Mouse (Mus musculus) urinary bladder, postnatal 10 days (tissue): Measurements from ENCODE around the gene Dab1.

Source experiments
- DNase-seq: peaks from one replicate; pipeline ENCODE4 v3.0.0; 2022; ENCODE audit warnings: low spot score

Dab1 gene

DNA sequence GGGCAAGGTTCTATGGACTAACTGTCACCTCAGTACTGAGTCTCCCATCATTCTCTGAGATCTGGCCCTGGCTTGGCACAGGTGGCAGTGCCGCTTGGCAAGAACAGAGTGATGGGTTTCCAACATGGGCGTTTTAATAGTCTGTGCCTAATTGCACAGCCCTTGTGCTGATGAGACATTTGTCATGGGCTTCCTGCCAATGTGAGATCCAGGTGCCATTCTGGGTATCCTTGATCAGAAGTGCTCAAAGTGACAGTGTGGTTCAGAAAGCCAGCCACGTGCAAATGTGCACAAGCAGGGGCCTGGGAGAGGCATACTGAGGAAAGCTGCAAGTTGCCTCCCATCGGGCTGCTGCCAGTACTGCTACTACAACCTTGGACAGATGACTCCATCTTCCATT lies 203.5 kb downstream of the Dab1 start:
- no peak for DNase-seq

- no peak for DNase-seq
These were observed 219.2 kb downstream of the Dab1 start for GRCm38 (mm10) chr4:103838377-103838776.

GRCm38 (mm10) chr4:103839541-103839940 lies 220.4 kb downstream of the Dab1 start:
- DNase-seq, result no peak

GRCm38 (mm10) chr4:103841126-103841525 lies 222.0 kb downstream of the Dab1 start:
- DNase-seq, result no peak

GRCm38 (mm10) chr4:103844635-103845034 lies 225.5 kb downstream of the Dab1 start:
- DNase-seq, result no peak

- DNase-seq, result no peak
These were observed 238.0 kb downstream of the Dab1 start for GRCm38 (mm10) chr4:103857173-103857572.

DNA sequence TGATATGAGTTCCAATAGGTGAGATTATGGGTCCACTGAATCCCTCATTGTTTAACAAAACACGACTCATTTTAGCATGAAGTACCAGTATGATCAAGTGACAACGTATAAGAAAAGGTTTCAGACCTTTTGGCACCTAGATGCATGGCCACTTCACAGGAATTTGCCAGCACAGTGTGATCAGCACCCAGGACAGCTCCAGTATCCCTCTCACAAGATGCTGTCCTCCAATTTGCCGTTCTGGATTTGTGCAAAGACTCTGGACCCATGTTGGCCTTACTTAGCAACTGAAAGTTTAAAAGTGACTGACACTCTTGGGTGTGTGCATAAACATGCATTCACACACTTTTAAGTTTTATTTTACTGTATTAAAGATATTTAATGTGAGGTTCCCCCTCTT lies 256.4 kb downstream of the Dab1 start:
- DNase-seq, result no peak

GRCm38 (mm10) chr4:103878841-103879240 lies 259.7 kb downstream of the Dab1 start:
- DNase-seq, result no peak

DNA sequence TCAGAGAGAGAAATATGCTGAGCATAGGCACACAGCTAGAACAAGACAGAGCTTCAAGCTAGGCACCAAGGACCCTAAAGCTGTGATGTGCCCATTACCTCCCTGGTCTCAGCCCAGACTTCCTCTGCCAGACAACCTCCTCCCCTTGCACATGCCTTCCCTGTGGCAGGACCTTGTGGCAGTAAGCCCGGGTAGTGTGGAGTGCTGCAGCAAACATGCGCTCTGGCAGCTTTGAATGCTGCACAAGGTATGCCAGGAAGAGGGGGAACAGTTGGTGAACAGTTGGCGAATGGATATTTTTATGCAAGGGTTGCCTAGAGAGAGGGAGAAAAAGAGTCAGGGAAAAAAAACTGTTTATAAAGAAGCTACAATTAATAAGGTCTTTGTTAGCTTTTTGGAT lies 262.5 kb downstream of the Dab1 start:
- DNase-seq, result no peak

GRCm38 (mm10) chr4:103888086-103888485 lies 268.9 kb downstream of the Dab1 start:
- DNase-seq, result no peak

- no peak for DNase-seq
These were observed 270.0 kb downstream of the Dab1 start for GRCm38 (mm10) chr4:103889110-103889509.

DNA sequence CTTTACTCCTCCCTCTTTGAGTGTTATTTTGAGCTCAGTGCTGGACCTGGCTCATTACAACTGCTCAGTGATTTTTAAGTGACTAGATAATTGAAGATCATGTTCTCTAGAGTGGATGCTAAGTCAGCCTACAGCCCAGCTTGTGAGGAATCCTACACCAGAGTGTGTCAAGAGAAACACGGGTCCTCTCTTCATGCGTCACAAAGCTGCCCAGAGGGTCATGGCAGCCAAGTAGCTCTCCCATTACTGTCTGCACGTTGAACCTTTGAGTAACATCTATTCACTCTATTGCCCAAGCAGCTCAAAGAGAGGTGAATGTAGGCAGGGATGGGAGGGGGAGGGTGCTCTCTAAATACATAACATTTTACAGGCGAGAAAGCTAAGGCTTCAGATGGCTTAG lies 277.6 kb downstream of the Dab1 start:
- DNase-seq, result no peak

DNA sequence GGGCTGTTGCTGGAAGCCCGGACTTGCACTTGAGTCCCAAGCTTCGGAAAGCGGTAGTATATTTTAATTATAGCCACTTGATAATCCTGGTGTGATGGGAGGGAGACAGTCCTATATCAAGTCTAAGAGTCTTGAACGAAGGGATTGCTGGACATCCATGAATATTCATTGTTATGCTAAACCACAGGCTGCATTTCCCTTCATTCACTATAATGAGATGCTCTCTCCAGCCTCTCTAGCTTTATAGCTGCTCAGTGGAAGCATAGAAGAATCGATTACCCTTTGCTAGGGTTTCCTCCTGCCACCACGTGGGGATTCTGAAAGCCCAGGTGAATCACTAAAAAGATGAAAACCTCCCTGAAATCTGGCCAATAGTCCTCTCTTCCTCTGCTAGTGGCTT lies 278.5 kb downstream of the Dab1 start:
- no peak for DNase-seq

- no peak for DNase-seq
These were observed 292.3 kb downstream of the Dab1 start for GRCm38 (mm10) chr4:103911441-103911840.

DNA sequence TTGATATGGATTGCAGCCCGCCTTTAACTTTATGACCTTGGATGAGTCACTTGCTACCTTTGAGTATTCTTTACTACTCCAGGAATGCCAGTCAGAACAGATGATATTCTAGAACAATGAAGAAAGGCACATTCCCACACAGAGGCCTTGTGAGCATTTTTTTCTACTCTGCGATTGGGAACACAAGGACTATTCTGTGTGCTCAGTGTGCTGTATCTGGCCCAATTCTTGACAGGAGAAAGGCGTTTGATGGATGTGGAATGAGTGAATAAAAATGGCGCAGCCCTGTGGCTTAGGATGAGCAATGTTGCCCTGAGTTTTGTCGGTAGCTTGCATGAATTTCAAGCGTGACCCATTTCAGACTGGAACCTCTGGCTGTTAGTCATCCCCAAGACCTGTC lies 292.9 kb downstream of the Dab1 start:
- DNase-seq, result no peak

DNA sequence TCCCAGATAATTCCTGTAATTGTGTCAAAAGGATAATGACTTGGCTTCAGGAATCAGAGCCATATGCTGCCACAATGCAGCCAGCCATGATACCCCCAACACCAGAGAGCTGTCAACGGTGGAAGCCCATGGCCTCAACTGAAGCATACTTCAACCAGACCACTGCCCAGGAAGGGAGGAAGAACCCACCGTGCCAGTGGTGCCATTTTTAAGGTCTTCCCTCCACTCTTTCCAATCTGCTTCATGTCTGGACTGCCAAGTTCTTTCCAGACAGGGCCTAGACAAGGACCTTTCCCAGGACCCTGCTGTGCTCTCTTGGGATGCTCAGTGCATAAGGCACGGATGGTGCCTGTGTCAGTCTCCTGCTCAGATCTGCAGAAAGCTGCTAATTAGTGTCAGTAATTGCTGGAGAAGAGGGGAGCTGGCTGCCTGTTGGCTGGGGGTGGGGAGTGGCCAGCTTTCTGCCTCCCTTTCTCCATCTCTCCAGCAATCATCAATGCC lies 303.3 kb downstream of the Dab1 start:
- no peak for DNase-seq

- DNase-seq, result no peak
These were observed 307.5 kb downstream of the Dab1 start for GRCm38 (mm10) chr4:103926682-103927081.

GRCm38 (mm10) chr4:103929631-103930030 lies 310.5 kb downstream of the Dab1 start:
- DNase-seq, result no peak

- DNase-seq, result no peak
These were observed 315.2 kb downstream of the Dab1 start for GRCm38 (mm10) chr4:103934364-103934763.

- no peak for DNase-seq
These were observed 329.1 kb downstream of the Dab1 start for GRCm38 (mm10) chr4:103948255-103948654.

- DNase-seq, result no peak
These were observed 334.6 kb downstream of the Dab1 start for GRCm38 (mm10) chr4:103953652-103954220.

- no peak for DNase-seq
These were observed 342.2 kb downstream of the Dab1 start for GRCm38 (mm10) chr4:103961134-103962049.

GRCm38 (mm10) chr4:103969906-103970305 lies 350.7 kb downstream of the Dab1 start:
- DNase-seq, result no peak
